Mouse (Mus musculus) limb, embryonic 12.5 days (tissue): ENCODE results near the gene Olfr700. TPM values are rescaled to one million over a fixed set of nuclear protein-coding genes. Genes with fewer than 3 reads are reported as not detected.
"Not testable (repeated sequence)": the region's sequence is repeated elsewhere in the genome, so short reads cannot be mapped to it uniquely, and the experiment has no call there.

ENCODE experiments used
- ATAC-seq: fragments of 200-750 bp; cut with Nextera tagmentation; 2 replicates; pipeline ENCODE4 v1.8.0; 2017; ENCODE audit warnings: low read depth, moderate TSS enrichment; ENCODE audit not compliant: insufficient number of reproducible peaks, insufficient read depth, low FRiP score, low TSS enrichment
- H3K27ac ChIP-seq: fragments of 300-500 bp; sonication (generic); 2 replicates; pipeline ENCODE4 v1.5.1; 2016; ENCODE audit warnings: mild to moderate bottlenecking, moderate library complexity
- H3K27me3 ChIP-seq: fragments of 300-500 bp; sonication (generic); 2 replicates; pipeline ENCODE4 v1.6.1; 2016; ENCODE audit warnings: mild to moderate bottlenecking, moderate library complexity
- H3K36me3 ChIP-seq: fragments of 300-500 bp; sonication (generic); 2 replicates; pipeline ENCODE4 v1.6.1; 2016; ENCODE audit warnings: mild to moderate bottlenecking, moderate library complexity
- H3K4me1 ChIP-seq: fragments of 300-500 bp; sonication (generic); replicated peaks from 2 replicates; pipeline ENCODE4 v1.6.1; 2016
- H3K4me2 ChIP-seq: fragments of 300-500 bp; sonication (generic); 2 replicates; pipeline ENCODE4 v1.6.1; 2016; ENCODE audit warnings: mild to moderate bottlenecking, moderate library complexity
- H3K4me3 ChIP-seq: fragments of 300-500 bp; sonication (generic); replicated peaks from 2 replicates; pipeline ENCODE4 v1.5.1; 2016; ENCODE audit warnings: mild to moderate bottlenecking
- H3K9ac ChIP-seq: fragments of 300-500 bp; sonication (generic); replicated peaks from 2 replicates; pipeline ENCODE4 v1.6.1; 2016; ENCODE audit warnings: mild to moderate bottlenecking, moderate library complexity
- H3K9me3 ChIP-seq: fragments of 300-500 bp; sonication (generic); 2 replicates; pipeline ENCODE4 v1.6.1; 2016; ENCODE audit warnings: mild to moderate bottlenecking, moderate library complexity
- WGBS: fragments of 180-500 bp; shearing (Covaris S2); methylation state at CpG from one replicate; pipeline ENCODE4 v1.1.7; 2016; 5-methylcytosine and 5-hydroxymethylcytosine counted together
- polyA plus RNA-seq: library from polyadenylated mRNA; unstranded; fragments of >200 nt; fragmentation: Nextera tagmentation; extraction: Ambion mirVana; gene quantifications from 2 replicates; pipeline ENCODE4 v1.2.1, GENCODE M21; 2016

Olfr700 gene
- polyA plus RNA-seq = not detected in 2 replicates

GRCm38 (mm10) chr7:106808734-106809133 is at the start of gene Olfr700:
Gene Olfr700 (minus strand): TSS chr7:106808834.
- Histone ChIP-seq H3K9ac (no peak within 1 kb of the TSS), H3K27ac (no peak within 1 kb of the TSS), H3K4me3 (no peak within 1 kb of the TSS), H3K27me3 (no peaks in the 10 kb centered on the region), H3K4me1 (no peaks in the 10 kb centered on the region), H3K4me2 (no peak within 1 kb of the TSS), H3K9me3 (no peaks in the 10 kb centered on the region), H3K36me3 (no peaks in the 10 kb centered on the region)
- 87% methylated on average over 1 of the region's 1 CpGs for WGBS
- ATAC-seq = no peak

- no peak for ATAC-seq
- H3K27ac ChIP-seq = no peak within 1 kb of the TSS
- H3K4me1 ChIP-seq = no peaks in the 10 kb centered on the region
- 78% methylated on average over 2 of the region's 2 CpGs for WGBS
- H3K9ac ChIP-seq = no peak within 1 kb of the TSS
- no peaks in the 10 kb centered on the region for H3K9me3 ChIP-seq
- H3K4me2 ChIP-seq = no peak within 1 kb of the TSS
- no peak within 1 kb of the TSS for H3K4me3 ChIP-seq
- no peaks in the 10 kb centered on the region for H3K36me3 ChIP-seq
- H3K27me3 ChIP-seq = no peaks in the 10 kb centered on the region
Measured at GRCm38 (mm10) chr7:106843060-106843459, 34.4 kb upstream of the Olfr700 start, which contains the start of gene Olfr703. Gene Olfr703 (plus strand): TSS chr7:106843360.

- no peak within 1 kb of the TSS for H3K9ac ChIP-seq
- ATAC-seq = no peak
- H3K9me3 ChIP-seq = no peaks in the 10 kb centered on the region
Measured at GRCm38 (mm10) chr7:106833793-106834192, 25.2 kb upstream of the Olfr700 start, which contains the start of gene Olfr702. Gene Olfr702 (minus strand): TSS chr7:106833893.

GRCm38 (mm10) chr7:106818414-106818813 is 9.8 kb upstream of the Olfr700 start:
- ATAC-seq = no peak
- Histone ChIP-seq H3K4me2 (no peak overlapping the region), H3K27me3 (no peaks in the 10 kb centered on the region), H3K4me3 (no peak overlapping the region), H3K9me3 (no peaks in the 10 kb centered on the region), H3K9ac (no peak overlapping the region), H3K27ac (no peak overlapping the region), H3K4me1 (no peaks in the 10 kb centered on the region), H3K36me3 (no peaks in the 10 kb centered on the region)

More at GRCm38 (mm10) chr7:106833793-106834192, 25.2 kb upstream of the Olfr700 start, which contains the start of gene Olfr702:
- Histone ChIP-seq H3K4me1 (no peaks in the 10 kb centered on the region), H3K27ac (no peak within 1 kb of the TSS), H3K27me3 (no peaks in the 10 kb centered on the region), H3K36me3 (no peaks in the 10 kb centered on the region), H3K4me2 (no peak within 1 kb of the TSS), H3K4me3 (no peak within 1 kb of the TSS)

GRCm38 (mm10) chr7:106815775-106816174 is 7.1 kb upstream of the Olfr700 start:
- H3K36me3 ChIP-seq = no peaks in the 10 kb centered on the region
- no peak for ATAC-seq
- no peak overlapping the region for H3K9ac ChIP-seq
- no peaks in the 10 kb centered on the region for H3K9me3 ChIP-seq
- no peak overlapping the region for H3K4me3 ChIP-seq
- no peak overlapping the region for H3K4me2 ChIP-seq
- H3K27ac ChIP-seq = no peak overlapping the region
- WGBS = 55% methylated on average over 2 of the region's 2 CpGs
- no peaks in the 10 kb centered on the region for H3K4me1 ChIP-seq
- H3K27me3 ChIP-seq = no peaks in the 10 kb centered on the region

GRCm38 (mm10) chr7:106813829-106814228 is 5.2 kb upstream of the Olfr700 start, which contains the start of gene Olfr701:
Gene Olfr701 (plus strand): TSS chr7:106814129.
- no peak within 1 kb of the TSS for H3K9ac ChIP-seq
- no peaks in the 10 kb centered on the region for H3K27me3 ChIP-seq
- no peak within 1 kb of the TSS for H3K4me3 ChIP-seq
- H3K36me3 ChIP-seq = no peaks in the 10 kb centered on the region
- H3K9me3 ChIP-seq = no peaks in the 10 kb centered on the region
- no peak within 1 kb of the TSS for H3K4me2 ChIP-seq
- WGBS = 76% methylated on average over 2 of the region's 2 CpGs
- no peak for ATAC-seq
- no peaks in the 10 kb centered on the region for H3K4me1 ChIP-seq
- no peak within 1 kb of the TSS for H3K27ac ChIP-seq

GRCm38 (mm10) chr7:106793098-106793497 is 15.5 kb downstream of the Olfr700 start, which contains the start of gene Olfr699:
Gene Olfr699 (minus strand): TSS chr7:106793198.
- Histone ChIP-seq H3K9ac (no peak within 1 kb of the TSS), H3K9me3 (no peaks in the 10 kb centered on the region; the same call in 1 of the 2 replicates), H3K36me3 (no peaks in the 10 kb centered on the region), H3K4me1 (no peaks in the 10 kb centered on the region), H3K4me3 (no peak within 1 kb of the TSS), H3K4me2 (no peak within 1 kb of the TSS), H3K27ac (no peak within 1 kb of the TSS), H3K27me3 (no peaks in the 10 kb centered on the region)
- WGBS = 90% methylated on average over 1 of the region's 1 CpGs
- ATAC-seq = no peak

GRCm38 (mm10) chr7:106788330-106788729 is 20.3 kb downstream of the Olfr700 start:
- H3K4me3 ChIP-seq = no peak overlapping the region
- no peak overlapping the region for H3K9ac ChIP-seq
- H3K4me1 ChIP-seq = no peaks in the 10 kb centered on the region
- H3K36me3 ChIP-seq = no peaks in the 10 kb centered on the region
- no peak overlapping the region for H3K4me2 ChIP-seq
- no peak for ATAC-seq
- H3K27me3 ChIP-seq = no peaks in the 10 kb centered on the region
- no peak overlapping the region for H3K27ac ChIP-seq
- no peaks in the 10 kb centered on the region for H3K9me3 ChIP-seq

GRCm38 (mm10) chr7:106761008-106761407 is 47.6 kb downstream of the Olfr700 start:
- H3K4me1 ChIP-seq, ATAC-seq, H3K27ac ChIP-seq, H3K9me3 ChIP-seq, H3K36me3 ChIP-seq, H3K4me2 ChIP-seq, H3K27me3 ChIP-seq, H3K4me3 ChIP-seq, H3K9ac ChIP-seq: not testable (repeated sequence)
- WGBS = 89% methylated on average over 2 of the region's 2 CpGs

- no peak for ATAC-seq
- Histone ChIP-seq H3K4me3 (no peak overlapping the region), H3K36me3 (no peaks in the 10 kb centered on the region), H3K27ac (no peak overlapping the region), H3K9ac (no peak overlapping the region), H3K27me3 (no peaks in the 10 kb centered on the region), H3K4me2 (no peak overlapping the region), H3K4me1 (no peaks in the 10 kb centered on the region), H3K9me3 (no peaks in the 10 kb centered on the region)
- WGBS = 94% methylated on average over 2 of the region's 2 CpGs
Measured at GRCm38 (mm10) chr7:106758800-106759199, 49.8 kb downstream of the Olfr700 start.
